Mouse (Mus musculus) lung, postnatal 0 days (tissue): Measurements from ENCODE around the gene Calm3. TPM values are rescaled to one million over a fixed set of nuclear protein-coding genes. Genes with fewer than 3 reads are reported as not detected.

Source experiments
- ATAC-seq: fragments of 200-750 bp; cut with Nextera tagmentation; 2 replicates; pipeline ENCODE4 v1.8.0; 2017; ENCODE audit warnings: moderate library complexity
- DNase-seq: peaks from one replicate; pipeline ENCODE4 v3.0.0-alpha.2; 2016; ENCODE audit warnings: low spot score
- H3K27ac ChIP-seq: fragments of 300-500 bp; sonication (generic); 2 replicates; pipeline ENCODE4 v1.5.1; 2014; ENCODE audit warnings: antibody characterized with exemption, mild to moderate bottlenecking, low read length, mixed read lengths
- H3K27me3 ChIP-seq: fragments of 300-500 bp; sonication (generic); replicated peaks from 2 replicates; pipeline ENCODE4 v1.6.1; 2014; ENCODE audit warnings: low read length, mixed read lengths; ENCODE audit not compliant: insufficient read depth
- H3K36me3 ChIP-seq: fragments of 300-500 bp; sonication (generic); 2 replicates; pipeline ENCODE4 v1.6.1; 2014; ENCODE audit warnings: low read length, mixed read lengths; ENCODE audit not compliant: insufficient read depth
- H3K4me1 ChIP-seq: fragments of 300-500 bp; sonication (generic); 2 replicates; pipeline ENCODE4 v1.6.1; 2014; ENCODE audit warnings: antibody characterized with exemption, low read depth, low read length, mixed read lengths; ENCODE audit not compliant: insufficient read depth
- H3K4me2 ChIP-seq: fragments of 300-500 bp; sonication (generic); replicated peaks from 2 replicates; pipeline ENCODE4 v1.6.1; 2014; ENCODE audit warnings: low read depth, mild to moderate bottlenecking, low read length, moderate library complexity, mixed read lengths
- H3K4me3 ChIP-seq: fragments of 300-500 bp; sonication (generic); 2 replicates; pipeline ENCODE4 v1.5.1; 2014; ENCODE audit warnings: low read depth, low read length
- H3K9ac ChIP-seq: fragments of 300-500 bp; sonication (generic); replicated peaks from 2 replicates; pipeline ENCODE4 v1.6.1; 2014; ENCODE audit warnings: low read depth, mild to moderate bottlenecking
- H3K9me3 ChIP-seq: fragments of 300-500 bp; sonication (generic); 2 replicates; pipeline ENCODE4 v1.6.1; 2016; ENCODE audit warnings: low read length, mixed read lengths
- CTCF ChIP-seq: IDR thresholded peaks from 2 replicates; pipeline ENCODE4 v1.5.1; 2016; ENCODE audit warnings: antibody characterized with exemption, mild to moderate bottlenecking
- EP300 ChIP-seq: IDR thresholded peaks from 2 replicates; pipeline ENCODE4 v1.6.1; 2016; ENCODE audit warnings: antibody characterized with exemption, mild to moderate bottlenecking, control low read depth
- WGBS: fragments of 180-500 bp; shearing (Covaris S2); extraction: QIAGEN DNeasy Blood & Tissue Kit; methylation state at CpG from one replicate; pipeline ENCODE4 v1.1.7; 2014; 5-methylcytosine and 5-hydroxymethylcytosine counted together
- polyA plus RNA-seq: library from polyadenylated mRNA; unstranded; fragments of >200 nt; fragmentation: Nextera tagmentation; extraction: Ambion mirVana; gene quantifications from 2 replicates; pipeline ENCODE4 v1.2.1, GENCODE M21; 2015

The Calm3 gene
- polyA plus RNA-seq, 1 experiment from 2014 or later, result 63.6 TPM

DNA sequence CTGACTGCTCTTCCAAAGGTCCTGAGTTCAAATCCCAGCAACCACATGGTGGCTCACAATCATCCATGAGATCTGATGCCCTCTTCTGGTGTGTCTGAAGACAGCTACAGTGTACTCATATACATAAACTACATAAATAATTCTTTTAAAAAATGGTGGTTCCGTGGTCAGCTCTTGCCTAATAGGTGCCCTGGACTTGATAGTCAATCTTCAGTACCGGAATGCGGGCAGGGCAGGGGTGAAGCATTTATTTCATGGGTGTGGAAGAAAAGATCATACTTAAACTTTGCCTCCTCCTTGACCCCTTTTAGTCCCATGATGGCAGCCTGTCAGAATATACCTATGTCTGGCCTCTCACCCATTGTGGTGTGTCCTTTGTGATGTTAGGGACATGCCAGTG lies 12.0 kb downstream of the Calm3 start:
- no peak overlapping the region for H3K27ac ChIP-seq
- 0 out of 2 replicates have a peak, but pooled peaks cover 8% of the 10 kb centered on the region for H3K36me3 ChIP-seq
- WGBS, result 87% methylated on average over 3 of the region's 3 CpGs
- no peak overlapping the region for H3K4me3 ChIP-seq
- no peaks in the 10 kb centered on the region for H3K27me3 ChIP-seq
- no peaks in the 10 kb centered on the region for H3K4me1 ChIP-seq
- TF ChIP-seq EP300 (no peak), CTCF (peak; percentile 5; the same call in 1 of the 2 replicates)
- no peak overlapping the region for H3K4me2 ChIP-seq
- no peaks in the 10 kb centered on the region for H3K9me3 ChIP-seq
- no peak overlapping the region for H3K9ac ChIP-seq
- ATAC-seq (no peak), DNase-seq (no peak)

- no peak for ATAC-seq
- Histone ChIP-seq H3K27me3 (no peaks in the 10 kb centered on the region), H3K36me3 (no peaks in the 10 kb centered on the region), H3K27ac (no peak overlapping the region), H3K4me3 (no peak overlapping the region), H3K9me3 (no peaks in the 10 kb centered on the region), H3K4me2 (no peak overlapping the region), H3K9ac (no peak overlapping the region), H3K4me1 (peaks cover 4% of the 10 kb centered on the region)
- TF ChIP-seq EP300, result no peak
- no peak for TF ChIP-seq CTCF
- 26% methylated on average over 10 of the region's 10 CpGs for WGBS
- peak; percentile 45 for DNase-seq
Measured at GRCm38 (mm10) chr7:16909909-16910308, 14.0 kb downstream of the Calm3 start.

DNA sequence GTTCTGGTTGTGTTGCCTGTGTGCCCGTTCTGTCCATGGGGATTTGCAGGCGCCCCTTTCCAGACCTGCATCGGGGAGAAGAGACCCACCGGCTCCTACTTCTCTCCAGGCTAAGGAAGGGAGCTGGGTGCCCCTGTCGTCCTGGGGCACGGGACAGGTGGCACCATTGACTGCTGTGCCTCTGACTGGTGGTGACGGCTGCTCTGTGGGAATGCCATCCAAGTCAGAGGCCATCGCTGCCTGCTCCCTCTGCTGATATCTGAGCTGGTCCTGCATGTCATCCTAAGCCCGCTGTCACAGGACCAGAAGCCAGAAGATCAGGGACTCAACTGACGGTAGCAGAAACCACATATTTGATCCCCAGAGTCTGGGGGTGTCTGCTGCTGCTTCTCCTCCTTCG lies 15.1 kb downstream of the Calm3 start:
- Histone ChIP-seq H3K36me3 (no peaks in the 10 kb centered on the region), H3K4me3 (no peak overlapping the region), H3K4me1 (peaks cover 4% of the 10 kb centered on the region), H3K27me3 (no peaks in the 10 kb centered on the region), H3K27ac (no peak overlapping the region), H3K9me3 (no peaks in the 10 kb centered on the region), H3K4me2 (no peak overlapping the region), H3K9ac (no peak overlapping the region)
- TF ChIP-seq CTCF (no peak), EP300 (no peak)
- ATAC-seq (no peak), DNase-seq (no peak)
- 63% methylated on average over 11 of the region's 11 CpGs for WGBS

DNA sequence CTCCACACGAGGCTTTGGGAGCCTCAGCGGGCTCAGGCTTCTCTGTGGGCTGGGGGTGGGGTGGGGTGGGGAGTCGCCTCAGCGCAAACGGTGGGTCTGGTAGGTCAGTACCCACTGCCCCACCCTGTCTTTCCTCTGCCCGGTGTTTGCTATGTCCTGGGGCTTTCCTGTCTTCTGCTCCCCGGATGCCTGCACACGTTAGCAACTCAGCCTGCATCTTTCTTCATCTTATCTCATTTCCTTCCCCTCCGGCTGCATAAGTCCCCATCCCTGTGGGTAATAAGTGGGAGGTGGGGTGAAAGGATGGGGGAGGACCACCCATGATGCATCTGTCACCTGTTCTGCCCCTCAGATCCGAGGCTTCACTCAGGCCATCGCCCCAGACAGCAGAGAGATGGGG lies 15.5 kb downstream of the Calm3 start:
- no peak overlapping the region for H3K27ac ChIP-seq
- DNase-seq (no peak), ATAC-seq (no peak)
- H3K36me3 ChIP-seq, result no peaks in the 10 kb centered on the region
- TF ChIP-seq EP300 (no peak), CTCF (no peak)
- H3K4me2 ChIP-seq, result 0 out of 2 replicates have a peak overlapping the region, but pooled peaks have one; percentile 11
- H3K4me1 ChIP-seq, result peaks cover 4% of the 10 kb centered on the region
- H3K9ac ChIP-seq, result no peak overlapping the region
- H3K4me3 ChIP-seq, result no peak overlapping the region
- WGBS, result 29% methylated on average over 11 of the region's 11 CpGs
- no peaks in the 10 kb centered on the region for H3K9me3 ChIP-seq
- no peaks in the 10 kb centered on the region for H3K27me3 ChIP-seq

DNA sequence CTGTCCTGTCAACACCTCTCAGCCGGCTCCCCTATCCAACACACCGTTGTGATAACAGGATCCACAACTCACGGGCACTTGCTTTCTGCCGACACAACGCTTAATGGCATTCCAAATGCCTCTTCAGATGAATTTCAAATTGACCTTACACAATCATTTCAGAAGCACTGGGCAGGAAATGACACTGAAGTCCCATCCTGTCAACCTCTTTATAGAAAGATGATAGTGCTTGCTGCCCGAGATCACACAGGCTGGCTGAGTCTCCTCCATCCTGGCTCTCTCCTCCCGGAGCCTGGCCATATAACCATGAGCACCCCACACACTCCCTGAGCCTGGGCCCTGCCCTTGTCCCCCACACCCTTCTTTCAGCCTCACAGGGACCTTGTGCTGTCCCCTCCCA lies 16.1 kb downstream of the Calm3 start:
- DNase-seq, result peak; percentile 50
- no peak for ATAC-seq
- Histone ChIP-seq H3K36me3 (no peaks in the 10 kb centered on the region), H3K9me3 (no peaks in the 10 kb centered on the region), H3K9ac (no peak overlapping the region), H3K4me2 (0 out of 2 replicates have a peak overlapping the region, but pooled peaks have one; percentile 11), H3K27ac (no peak overlapping the region), H3K4me1 (peaks cover 4% of the 10 kb centered on the region), H3K27me3 (no peaks in the 10 kb centered on the region), H3K4me3 (no peak overlapping the region)
- WGBS, result 21% methylated on average over 7 of the region's 7 CpGs
- no peak for TF ChIP-seq EP300
- no peak for TF ChIP-seq CTCF

GRCm38 (mm10) chr7:16906889-16907559 lies 16.9 kb downstream of the Calm3 start:
- DNase-seq (no peak), ATAC-seq (no peak)
- Histone ChIP-seq H3K4me2 (no peak overlapping the region), H3K27ac (no peak overlapping the region), H3K36me3 (no peaks in the 10 kb centered on the region), H3K4me3 (no peak overlapping the region), H3K9ac (no peak overlapping the region), H3K27me3 (no peaks in the 10 kb centered on the region), H3K9me3 (no peaks in the 10 kb centered on the region), H3K4me1 (peaks cover 4% of the 10 kb centered on the region)
- WGBS, result 87% methylated on average over 41 of the region's 41 CpGs
- no peak for TF ChIP-seq CTCF
- TF ChIP-seq EP300, result no peak
